Mouse (Mus musculus) lung, postnatal 0 days (tissue): ENCODE results near the gene Kndc1.

Experiments used
- CTCF ChIP-seq: IDR thresholded peaks from 2 replicates; pipeline ENCODE4 v1.5.1; 2016; ENCODE audit warnings: antibody characterized with exemption, mild to moderate bottlenecking
- EP300 ChIP-seq: IDR thresholded peaks from 2 replicates; pipeline ENCODE4 v1.6.1; 2016; ENCODE audit warnings: antibody characterized with exemption, mild to moderate bottlenecking, control low read depth

- no peak for TF ChIP-seq CTCF
- no peak for TF ChIP-seq EP300
These were observed 90.0 kb downstream of the Kndc1 start for GRCm38 (mm10) chr7:139984505-139984904.
